Mouse (Mus musculus) limb, embryonic 10.5 days (tissue): Measurements from ENCODE around the gene Man2c1. TPM values are rescaled to one million over a fixed set of nuclear protein-coding genes. Genes with fewer than 3 reads are reported as not detected.

Experiments used
- DNase-seq: peaks from one replicate; pipeline ENCODE4 v3.0.0-alpha.2; 2017; ENCODE audit warnings: low spot score
- H3K27ac ChIP-seq: fragments of 300-500 bp; sonication (generic); 2 replicates; pipeline ENCODE4 v1.5.1; 2016; ENCODE audit warnings: mild to moderate bottlenecking
- H3K27me3 ChIP-seq: fragments of 300-500 bp; sonication (generic); 2 replicates; pipeline ENCODE4 v1.6.1; 2016; ENCODE audit warnings: low read depth, mild to moderate bottlenecking; ENCODE audit not compliant: poor library complexity, severe bottlenecking
- H3K36me3 ChIP-seq: fragments of 300-500 bp; sonication (generic); 2 replicates; pipeline ENCODE4 v1.6.1; 2016; ENCODE audit warnings: mild to moderate bottlenecking, moderate library complexity
- H3K4me1 ChIP-seq: fragments of 300-500 bp; sonication (generic); 2 replicates; pipeline ENCODE4 v1.6.1; 2016
- H3K4me3 ChIP-seq: fragments of 300-500 bp; sonication (generic); 2 replicates; pipeline ENCODE4 v1.5.1; 2016; ENCODE audit warnings: mild to moderate bottlenecking, moderate library complexity
- H3K9me3 ChIP-seq: fragments of 300-500 bp; sonication (generic); replicated peaks from 2 replicates; pipeline ENCODE4 v1.6.1; 2016; ENCODE audit warnings: mild to moderate bottlenecking
- WGBS: fragments of 180-500 bp; shearing (Covaris S2); methylation state at CpG from one replicate; pipeline ENCODE4 v1.1.7; 2016; 5-methylcytosine and 5-hydroxymethylcytosine counted together
- polyA plus RNA-seq: library from polyadenylated mRNA; unstranded; fragments of >200 nt; fragmentation: Nextera tagmentation; extraction: Ambion mirVana; gene quantifications from 2 replicates; pipeline ENCODE4 v1.2.1, GENCODE M21; 2016

Gene Man2c1
- polyA plus RNA-seq = 62.2 and 72.1 TPM in 2 replicates

DNA sequence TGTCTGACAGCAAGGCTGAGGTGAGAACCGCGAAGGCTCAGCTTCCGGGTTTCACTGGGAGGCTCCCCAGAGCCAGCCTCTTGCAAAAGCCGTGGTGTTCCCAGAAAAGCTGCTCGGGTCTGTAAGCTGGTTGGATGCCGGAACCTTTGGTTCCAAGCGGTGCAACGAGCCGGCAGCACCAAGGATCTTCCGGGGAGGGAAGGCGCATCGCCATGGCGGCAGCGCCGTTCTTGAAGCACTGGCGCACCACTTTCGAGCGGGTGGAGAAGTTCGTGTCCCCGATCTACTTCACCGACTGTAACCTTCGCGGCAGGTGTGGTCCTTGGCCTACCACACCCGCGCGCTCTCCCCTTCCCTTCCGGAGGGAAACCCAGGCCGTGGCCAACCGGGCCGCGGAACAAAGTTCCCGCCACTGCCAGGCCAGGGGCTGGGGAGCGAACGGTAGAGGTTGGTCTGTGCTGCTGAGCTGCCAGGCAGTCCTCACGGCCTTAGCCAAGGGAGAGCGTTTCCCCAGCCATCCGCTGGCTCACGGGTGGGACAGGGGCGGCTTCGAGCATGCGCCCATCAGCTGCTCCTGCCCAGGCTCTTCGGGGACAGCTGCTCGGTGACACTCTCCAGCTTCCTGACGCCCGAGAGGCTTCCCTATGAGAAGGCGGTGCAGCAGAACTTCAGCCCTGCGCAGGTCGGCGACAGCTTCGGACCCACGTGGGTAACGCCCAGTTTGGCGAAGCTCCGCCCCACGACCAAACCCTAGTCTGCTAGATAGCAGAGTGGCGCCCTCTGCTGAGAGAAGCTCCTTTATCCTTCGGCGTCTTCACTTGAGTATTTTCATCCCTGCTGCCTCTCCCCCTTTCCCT, at the start of gene Man2c1:
Gene Man2c1, plus strand, starts transcription at position 114 of the 857 bp plus-strand sequence.
- peak within 1 kb of the TSS; percentile 75 for H3K4me3 ChIP-seq
- WGBS = under 1% methylated on average over 58 of the region's 58 CpGs
- H3K4me1 ChIP-seq = peaks cover 18% of the 10 kb centered on the region
- H3K9me3 ChIP-seq = no peaks in the 10 kb centered on the region
- peaks cover 56% of the 10 kb centered on the region for H3K36me3 ChIP-seq
- peak; percentile 88 for DNase-seq
- H3K27ac ChIP-seq = peak within 1 kb of the TSS; percentile 88
- H3K27me3 ChIP-seq = no peaks in the 10 kb centered on the region

DNA sequence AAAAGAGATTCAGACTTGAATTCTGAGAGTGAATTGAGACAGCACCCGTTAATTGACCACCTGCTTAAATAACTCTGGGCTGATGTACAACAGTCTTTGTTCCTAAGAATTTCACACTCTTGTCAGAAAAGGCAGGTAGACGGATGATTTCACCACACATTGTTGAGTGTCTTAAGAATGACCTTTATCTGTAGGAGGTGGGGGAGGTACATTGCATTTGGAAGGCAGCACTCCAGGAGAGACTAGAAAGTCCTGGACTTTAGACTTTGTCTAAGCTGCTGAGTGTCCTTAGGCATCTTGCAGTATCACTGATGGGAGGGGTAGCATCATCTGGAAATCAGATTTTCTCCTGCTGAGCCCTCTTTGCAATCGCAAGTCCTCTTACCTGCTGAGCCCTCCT, 48.3 kb upstream of the Man2c1 start:
- H3K36me3 ChIP-seq = peaks cover 75% of the 10 kb centered on the region
- H3K27me3 ChIP-seq = no peaks in the 10 kb centered on the region
- H3K9me3 ChIP-seq = no peaks in the 10 kb centered on the region
- H3K4me3 ChIP-seq = no peak overlapping the region
- DNase-seq = no peak
- whole genome bisulfite sequencing = 91% methylated on average over 3 of the region's 3 CpGs
- no peak overlapping the region for H3K27ac ChIP-seq
- H3K4me1 ChIP-seq = peaks cover 4% of the 10 kb centered on the region

DNA sequence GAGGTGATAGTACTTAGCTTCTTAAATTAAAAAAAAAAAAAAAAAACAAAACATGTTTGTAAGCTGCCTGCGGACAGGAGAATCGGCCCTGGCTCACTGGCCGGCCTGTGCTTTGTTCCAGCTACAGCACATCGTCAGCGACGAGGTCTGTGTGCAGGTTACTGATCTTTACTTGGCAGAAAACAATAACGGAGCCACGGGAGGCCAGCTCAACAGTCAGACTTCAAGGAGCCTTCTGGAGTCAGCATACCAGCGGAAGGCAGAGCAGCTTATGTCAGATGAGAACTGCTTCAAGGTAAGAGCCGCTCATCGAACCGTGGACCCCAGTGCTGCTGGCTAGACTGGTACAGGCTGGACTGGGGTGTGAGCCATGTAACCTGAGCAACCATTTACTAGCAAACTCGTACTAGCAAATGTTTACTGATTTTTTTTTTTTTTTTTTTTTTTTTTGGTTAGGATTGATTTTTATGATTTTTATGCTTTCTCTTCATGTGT, 13.2 kb upstream of the Man2c1 start:
- DNase-seq = no peak
- Histone ChIP-seq H3K9me3 (no peaks in the 10 kb centered on the region), H3K27ac (no peak overlapping the region), H3K4me3 (no peak overlapping the region), H3K36me3 (peaks cover 99% of the 10 kb centered on the region), H3K27me3 (no peaks in the 10 kb centered on the region), H3K4me1 (no peaks in the 10 kb centered on the region)
- 95% methylated on average over 13 of the region's 13 CpGs for WGBS

DNA sequence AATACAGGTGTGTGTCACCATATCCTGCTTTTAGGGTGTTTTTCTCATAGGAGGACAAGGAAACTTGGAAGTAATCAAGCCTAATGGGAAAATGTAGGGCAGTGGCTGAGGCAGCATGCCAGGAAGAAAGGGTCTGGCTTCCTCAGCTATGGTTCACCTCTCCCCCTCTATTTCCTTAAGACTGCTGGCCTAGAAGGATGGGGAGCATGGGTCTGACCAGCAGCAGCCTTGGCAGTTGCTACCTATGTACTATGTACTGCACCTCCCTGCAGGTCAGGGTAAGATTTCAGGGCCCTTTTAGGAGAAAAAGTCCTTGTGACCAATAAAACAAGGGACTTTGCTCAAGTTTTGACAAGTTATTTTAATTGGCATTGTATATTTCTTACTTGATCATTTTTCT, 849 bp upstream of the Man2c1 start:
- Histone ChIP-seq H3K27me3 (no peaks in the 10 kb centered on the region), H3K9me3 (no peaks in the 10 kb centered on the region), H3K36me3 (peaks cover 56% of the 10 kb centered on the region), H3K4me3 (peak overlapping the region; percentile 75; the same call in 1 of the 2 replicates), H3K27ac (no peak overlapping the region), H3K4me1 (peaks cover 18% of the 10 kb centered on the region)
- no peak for DNase-seq

DNA sequence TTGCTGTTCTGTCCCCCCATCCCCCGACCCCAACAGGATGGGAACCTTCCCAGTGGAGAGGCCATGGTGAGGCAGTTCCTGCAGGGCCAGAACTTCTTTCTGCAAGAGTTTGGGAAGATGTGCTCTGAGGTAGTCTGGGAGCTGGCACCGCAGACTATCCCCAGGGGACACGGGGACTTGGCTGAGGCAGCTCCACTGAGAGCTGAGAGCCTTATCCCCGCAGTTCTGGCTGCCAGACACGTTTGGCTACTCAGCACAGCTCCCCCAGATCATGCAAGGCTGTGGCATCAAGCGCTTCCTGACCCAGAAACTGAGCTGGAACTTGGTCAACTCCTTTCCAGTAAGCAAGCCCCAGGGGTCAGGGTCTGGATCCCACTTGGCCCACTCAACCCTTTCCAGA, 6.8 kb downstream of the Man2c1 start:
- 88% methylated on average over 6 of the region's 6 CpGs for WGBS

DNA sequence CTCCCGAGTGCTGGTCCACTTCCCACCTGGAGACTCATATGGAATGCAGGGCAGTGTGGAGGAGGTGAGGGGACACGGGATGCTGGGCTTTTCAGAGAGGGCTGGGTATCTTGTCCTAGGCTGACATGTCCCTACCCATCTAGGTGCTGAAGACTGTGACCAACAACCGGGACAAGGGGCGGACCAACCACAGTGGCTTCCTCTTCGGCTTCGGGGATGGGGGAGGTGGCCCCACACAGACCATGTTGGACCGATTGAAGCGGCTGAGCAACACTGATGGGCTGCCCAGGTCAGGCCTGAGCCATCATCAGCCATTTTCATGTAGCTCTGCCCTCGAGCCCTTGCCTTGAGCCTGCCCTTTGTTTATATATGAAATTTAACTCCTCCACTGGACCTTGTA, 7.3 kb downstream of the Man2c1 start:
- no peaks in the 10 kb centered on the region for H3K27me3 ChIP-seq
- H3K36me3 ChIP-seq = peaks cover 91% of the 10 kb centered on the region
- no peaks in the 10 kb centered on the region for H3K9me3 ChIP-seq
- H3K27ac ChIP-seq = no peak overlapping the region
- no peak for DNase-seq
- 90% methylated on average over 9 of the region's 9 CpGs for WGBS
- no peaks in the 10 kb centered on the region for H3K4me1 ChIP-seq
- H3K4me3 ChIP-seq = no peak overlapping the region

More for the DNA sequence above, 6.8 kb downstream of the Man2c1 start:
- Histone ChIP-seq H3K4me3 (no peak overlapping the region), H3K27ac (no peak overlapping the region), H3K36me3 (peaks cover 86% of the 10 kb centered on the region), H3K27me3 (no peaks in the 10 kb centered on the region), H3K9me3 (no peaks in the 10 kb centered on the region), H3K4me1 (no peaks in the 10 kb centered on the region)
- no peak for DNase-seq

DNA sequence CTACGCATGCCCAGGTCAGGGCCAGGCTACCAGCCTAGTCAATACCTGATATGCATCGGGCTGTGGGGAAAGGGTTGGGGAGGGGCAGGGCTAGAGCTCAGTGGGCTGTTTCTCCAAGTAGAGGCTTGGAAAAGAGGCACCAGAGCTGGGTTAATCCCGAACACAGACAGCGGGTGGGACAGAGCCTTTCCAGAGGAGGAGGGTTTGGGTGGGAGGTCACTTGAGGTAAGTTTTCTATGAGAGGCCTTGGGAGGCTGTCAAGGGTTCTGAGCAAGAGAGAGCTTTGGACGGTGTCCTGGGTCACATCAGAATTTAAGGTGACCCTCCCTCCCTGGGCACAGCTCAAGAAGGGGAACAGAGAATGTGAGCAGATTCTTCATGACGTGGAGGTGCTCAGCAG, 8.0 kb downstream of the Man2c1 start:
- Histone ChIP-seq H3K36me3 (peaks cover 93% of the 10 kb centered on the region), H3K9me3 (no peaks in the 10 kb centered on the region), H3K27me3 (no peaks in the 10 kb centered on the region), H3K4me3 (no peak overlapping the region), H3K4me1 (no peaks in the 10 kb centered on the region), H3K27ac (no peak overlapping the region)
- DNase-seq = no peak
- WGBS = 94% methylated on average over 6 of the region's 6 CpGs

DNA sequence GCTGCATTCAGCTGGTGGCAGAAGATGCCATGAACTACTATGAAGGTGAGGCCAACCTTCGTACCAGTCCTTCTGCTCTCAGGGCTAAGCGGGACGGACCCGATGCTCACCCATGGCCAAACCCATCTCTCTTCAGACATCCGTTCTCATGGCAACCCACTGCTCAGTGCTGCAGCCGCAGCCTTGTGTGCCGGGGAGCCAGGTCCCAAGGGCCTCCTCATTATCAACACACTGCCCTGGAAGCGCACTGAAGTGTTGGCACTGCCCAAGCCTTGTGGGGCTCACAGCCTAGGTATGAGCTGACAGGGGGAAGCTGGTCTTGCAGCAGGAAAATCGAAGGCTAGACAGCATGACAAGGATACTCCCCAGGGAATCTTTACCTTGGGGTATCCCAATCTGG, 8.6 kb downstream of the Man2c1 start:
- no peak for DNase-seq
- Histone ChIP-seq H3K4me3 (no peak overlapping the region), H3K27ac (no peak overlapping the region), H3K9me3 (no peaks in the 10 kb centered on the region), H3K36me3 (peaks cover 97% of the 10 kb centered on the region), H3K4me1 (no peaks in the 10 kb centered on the region), H3K27me3 (no peaks in the 10 kb centered on the region)
- 93% methylated on average over 9 of the region's 9 CpGs for WGBS

DNA sequence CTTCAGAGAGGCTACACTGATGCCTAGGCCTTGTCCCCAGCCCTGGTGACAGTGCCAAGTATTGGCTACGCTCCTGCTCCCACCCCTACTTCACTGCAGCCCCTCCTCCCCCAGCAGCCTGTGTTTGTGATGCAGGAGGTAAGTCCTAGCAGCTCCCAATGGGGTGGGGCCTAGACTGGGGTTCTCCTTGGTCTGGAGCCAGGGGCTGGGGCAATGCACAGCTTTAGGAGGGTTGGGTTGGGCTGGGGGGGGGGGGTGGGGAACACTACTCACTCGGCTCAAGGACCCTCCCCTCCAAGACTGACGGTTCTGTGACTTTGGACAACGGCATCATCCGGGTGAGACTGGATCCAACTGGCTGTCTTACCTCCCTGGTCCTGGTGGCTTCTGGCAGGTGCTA, 9.1 kb downstream of the Man2c1 start:
- Histone ChIP-seq H3K9me3 (no peaks in the 10 kb centered on the region), H3K27me3 (no peaks in the 10 kb centered on the region), H3K4me1 (no peaks in the 10 kb centered on the region), H3K36me3 (peaks cover 94% of the 10 kb centered on the region), H3K4me3 (no peak overlapping the region), H3K27ac (no peak overlapping the region)
- no peak for DNase-seq
- 92% methylated on average over 5 of the region's 5 CpGs for WGBS

DNA sequence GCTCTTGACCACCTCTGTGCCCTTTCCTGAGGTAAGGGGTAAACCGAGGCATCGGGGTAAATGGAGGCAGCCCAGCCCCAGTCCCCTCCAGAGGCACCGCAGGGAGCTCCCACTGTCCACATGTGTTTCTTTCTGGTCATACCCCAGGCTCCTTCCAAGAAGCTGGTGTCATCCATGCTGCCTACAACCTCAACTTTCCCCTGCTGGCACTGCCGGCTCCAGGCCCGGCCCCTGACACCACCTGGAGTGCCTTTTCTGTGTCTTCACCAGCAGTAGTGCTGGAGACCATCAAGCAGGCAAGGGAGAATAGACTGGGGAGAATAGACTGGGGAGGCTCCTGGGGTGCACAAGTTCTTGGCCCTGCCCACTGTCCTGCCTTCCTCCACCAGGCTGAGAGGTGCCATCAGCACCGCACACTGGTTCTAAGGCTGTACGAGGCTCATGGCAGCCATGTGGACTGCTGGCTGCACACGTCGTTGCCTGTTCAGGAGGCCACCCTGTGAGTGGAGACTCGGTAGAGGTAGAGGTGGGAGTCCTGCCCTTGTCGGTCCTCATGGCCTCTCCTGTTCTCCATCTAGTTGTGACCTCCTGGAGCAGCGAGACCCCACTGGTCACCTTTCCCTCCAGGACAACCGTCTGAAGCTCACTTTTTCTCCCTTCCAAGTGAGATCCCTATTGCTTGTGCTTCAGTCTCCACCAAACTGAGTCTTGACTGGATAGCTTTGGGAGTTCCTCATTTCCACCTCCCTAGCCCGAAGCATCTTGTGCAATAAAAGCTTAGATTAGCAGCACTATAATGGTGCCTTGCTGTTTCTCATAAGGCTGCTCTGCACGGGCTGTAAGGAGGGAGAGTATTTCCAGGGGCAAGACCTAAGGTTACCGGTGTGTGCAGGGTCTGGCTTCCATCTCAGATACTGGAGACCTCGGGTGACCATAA, 11.2 kb downstream of the Man2c1 start:
- no peak for DNase-seq
- no peak overlapping the region for H3K4me3 ChIP-seq
- H3K4me1 ChIP-seq = peaks cover 2% of the 10 kb centered on the region; the same call in 1 of the 2 replicates
- no peaks in the 10 kb centered on the region for H3K9me3 ChIP-seq
- 91% methylated on average over 17 of the region's 17 CpGs for WGBS
- H3K27me3 ChIP-seq = no peaks in the 10 kb centered on the region
- peaks cover 74% of the 10 kb centered on the region for H3K36me3 ChIP-seq
- H3K27ac ChIP-seq = no peak overlapping the region

DNA sequence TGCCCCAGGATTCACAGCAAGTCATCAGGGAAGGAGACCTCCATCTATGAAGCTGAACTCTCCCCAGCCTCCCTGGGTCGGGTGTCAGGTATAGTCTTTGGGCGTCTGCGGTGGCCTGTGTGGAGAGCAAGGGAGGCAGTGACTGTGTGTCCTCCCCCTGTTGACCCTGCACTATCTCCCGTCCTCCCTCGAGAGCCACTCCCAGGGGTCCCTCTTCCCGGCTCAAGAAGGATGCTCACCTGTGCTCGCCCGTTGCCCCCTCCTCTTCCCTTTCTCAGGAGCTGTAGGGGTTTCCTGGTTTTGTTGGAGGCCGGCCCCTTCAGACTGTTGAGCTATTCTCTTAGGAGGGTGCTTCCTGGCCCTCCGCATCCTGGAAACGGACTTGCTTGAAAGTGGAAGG, 12.7 kb downstream of the Man2c1 start:
- Histone ChIP-seq H3K27ac (no peak overlapping the region), H3K27me3 (no peaks in the 10 kb centered on the region), H3K4me3 (no peak overlapping the region), H3K36me3 (peaks cover 59% of the 10 kb centered on the region), H3K9me3 (no peaks in the 10 kb centered on the region), H3K4me1 (peaks cover 12% of the 10 kb centered on the region)
- no peak for DNase-seq
- 87% methylated on average over 11 of the region's 11 CpGs for WGBS

DNA sequence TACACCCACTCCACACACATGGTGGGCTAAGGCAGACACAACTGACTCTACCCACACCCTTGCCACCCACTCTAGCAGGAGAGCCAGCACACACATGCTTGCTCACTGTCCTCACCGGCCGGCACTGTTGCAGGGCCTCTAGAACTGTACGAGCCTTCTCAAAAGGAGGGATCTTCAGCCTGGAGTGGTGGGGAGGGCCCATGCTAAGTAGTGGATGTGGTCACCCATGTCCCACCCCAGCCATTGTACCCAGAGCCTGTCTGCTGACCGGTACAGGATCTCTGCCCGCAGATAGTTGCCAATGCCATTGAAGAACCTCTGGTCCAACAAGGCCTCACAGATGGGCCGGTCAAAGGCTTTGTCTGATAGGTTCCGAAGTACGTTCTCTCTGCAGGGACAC, 14.3 kb downstream of the Man2c1 start:
- H3K36me3 ChIP-seq = peaks cover 43% of the 10 kb centered on the region
- DNase-seq = no peak
- 93% methylated on average over 8 of the region's 8 CpGs for WGBS

More for the DNA sequence above, 14.3 kb downstream of the Man2c1 start:
- Histone ChIP-seq H3K4me1 (peaks cover 19% of the 10 kb centered on the region), H3K4me3 (no peak overlapping the region), H3K27me3 (no peaks in the 10 kb centered on the region), H3K27ac (no peak overlapping the region), H3K9me3 (no peaks in the 10 kb centered on the region)
